Mouse (Mus musculus): Measurements from ENCODE around the gene Eftud2. TPM values are rescaled to one million over a fixed set of nuclear protein-coding genes. Genes with fewer than 3 reads are reported as not detected.

Eftud2 gene
- polyA plus RNA-seq, 2 experiments from 2014 or later, result 97.2 to 170 TPM

DNA sequence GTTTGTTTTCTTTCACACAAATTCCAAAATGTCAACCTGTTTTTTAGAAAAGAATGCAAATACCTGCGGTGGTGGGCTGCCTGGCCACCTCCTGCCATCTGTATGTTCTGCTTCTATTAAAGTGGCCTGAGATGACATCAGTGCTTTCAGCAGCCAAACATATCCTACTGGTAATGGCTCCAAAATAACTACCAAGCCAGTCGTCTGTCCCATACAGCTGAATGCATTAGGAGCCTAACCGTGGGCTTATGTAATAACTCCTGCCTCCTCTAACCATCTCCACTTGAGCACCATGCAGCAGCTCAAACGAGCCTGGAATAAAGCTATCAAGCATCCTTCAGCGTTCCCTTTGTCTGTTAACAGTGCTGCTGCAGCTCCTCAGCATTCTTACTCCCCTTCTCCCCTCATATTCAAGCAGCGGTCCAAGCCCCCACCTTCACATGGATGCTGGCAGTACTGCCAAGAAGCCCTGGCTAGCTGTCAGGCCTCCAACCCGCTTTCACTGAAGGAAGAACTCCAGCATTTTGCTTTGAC lies 5.9 kb downstream of the Eftud2 start:
- no peak for ATAC-seq

DNA sequence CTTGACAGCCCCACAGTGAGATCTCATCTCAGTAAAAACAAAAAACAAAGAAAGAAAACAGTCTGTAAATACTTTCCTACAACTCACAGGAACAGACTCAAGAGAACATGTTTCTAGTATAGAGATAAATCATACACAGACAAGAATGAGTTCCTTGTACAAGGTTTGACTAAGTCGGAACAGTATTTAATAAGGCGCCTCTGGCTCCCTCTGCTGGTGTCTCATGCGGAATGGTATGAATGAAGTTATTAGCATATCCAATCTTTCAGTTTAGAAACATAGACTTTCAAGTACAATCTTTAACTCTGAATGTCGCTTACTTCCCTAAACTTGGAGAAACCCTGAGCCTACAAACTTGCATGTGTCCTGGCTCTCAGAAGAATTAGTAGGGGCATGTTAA lies 16.5 kb downstream of the Eftud2 start:
- ATAC-seq, result no peak

DNA sequence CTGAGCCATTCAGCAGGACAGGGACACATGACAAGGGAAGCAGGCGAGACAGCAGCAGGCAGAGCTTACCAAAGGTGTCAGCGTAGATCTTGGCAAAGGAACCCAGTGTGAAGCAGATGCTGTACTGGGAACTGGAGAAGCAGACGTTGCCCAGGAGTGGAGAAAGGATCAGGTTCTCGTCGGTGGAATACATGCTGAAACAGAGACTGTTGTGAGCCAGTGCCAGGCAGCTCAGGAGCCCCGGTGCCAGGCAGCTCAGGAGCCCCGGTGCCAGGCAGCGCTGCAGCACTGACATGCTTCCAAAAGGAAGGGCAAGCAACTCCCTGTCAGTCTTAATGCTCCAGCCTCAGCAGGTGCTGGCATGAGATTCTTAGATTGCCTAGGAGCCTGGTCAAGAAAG lies 20.9 kb downstream of the Eftud2 start:
- ATAC-seq, result no peak

DNA sequence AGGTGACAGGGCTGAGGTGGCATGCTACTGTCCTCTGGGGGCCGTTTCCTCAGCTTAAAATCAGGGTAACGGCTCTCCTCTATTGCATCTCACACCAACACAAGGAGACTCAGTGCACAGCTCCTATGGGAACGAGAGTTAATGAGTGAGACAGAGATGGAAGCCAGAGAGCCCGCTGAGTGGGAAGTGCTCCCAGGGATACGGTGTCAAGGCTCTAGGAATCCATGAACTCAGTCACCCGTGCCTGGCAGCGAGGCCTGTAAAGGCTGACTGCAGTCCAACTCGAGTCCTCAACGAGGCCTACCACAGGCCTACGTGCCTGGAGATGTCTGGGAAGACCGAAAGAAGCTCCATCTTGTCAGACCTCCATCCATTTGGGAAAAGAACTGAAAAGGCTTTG lies 21.8 kb downstream of the Eftud2 start:
- no peak for ATAC-seq

DNA sequence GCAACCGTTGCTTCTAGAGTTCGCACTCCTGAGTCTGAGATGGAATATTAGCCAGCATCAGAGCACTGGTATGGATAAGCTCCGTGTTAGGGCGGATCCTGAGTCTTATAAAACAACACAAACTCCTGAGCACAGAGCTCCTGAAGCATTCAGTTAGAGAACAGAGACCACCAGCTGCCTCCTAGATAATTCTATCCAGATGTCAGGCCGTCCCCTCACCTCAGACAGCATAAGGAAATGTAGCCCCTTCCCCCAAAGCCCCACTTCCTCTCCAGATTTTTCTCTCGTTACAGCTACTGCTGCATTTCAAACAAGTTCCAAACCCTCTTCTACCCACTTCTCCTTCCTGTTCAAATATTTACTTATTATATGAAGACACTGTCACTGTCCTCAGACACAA lies 24.8 kb downstream of the Eftud2 start:
- ATAC-seq, result no peak

DNA sequence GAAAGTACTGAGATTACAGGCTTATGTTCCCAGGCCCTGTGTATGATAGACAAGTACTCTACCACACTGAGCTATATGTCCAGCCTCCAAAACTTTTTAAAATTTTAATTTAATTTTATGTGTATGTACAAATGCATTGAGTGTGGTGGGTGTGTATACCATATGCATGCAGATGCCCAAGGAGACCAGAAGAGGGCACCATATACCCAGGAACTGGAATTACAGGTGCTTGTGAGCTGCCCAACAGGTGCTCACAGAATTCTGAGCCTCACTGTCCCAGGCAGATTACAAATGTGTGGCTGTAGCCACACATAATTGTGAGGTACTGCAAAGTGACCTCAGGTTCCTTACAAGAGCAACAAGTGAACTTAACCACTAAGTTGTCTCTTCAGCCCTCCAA lies 27.0 kb downstream of the Eftud2 start:
- ATAC-seq, result no peak

DNA sequence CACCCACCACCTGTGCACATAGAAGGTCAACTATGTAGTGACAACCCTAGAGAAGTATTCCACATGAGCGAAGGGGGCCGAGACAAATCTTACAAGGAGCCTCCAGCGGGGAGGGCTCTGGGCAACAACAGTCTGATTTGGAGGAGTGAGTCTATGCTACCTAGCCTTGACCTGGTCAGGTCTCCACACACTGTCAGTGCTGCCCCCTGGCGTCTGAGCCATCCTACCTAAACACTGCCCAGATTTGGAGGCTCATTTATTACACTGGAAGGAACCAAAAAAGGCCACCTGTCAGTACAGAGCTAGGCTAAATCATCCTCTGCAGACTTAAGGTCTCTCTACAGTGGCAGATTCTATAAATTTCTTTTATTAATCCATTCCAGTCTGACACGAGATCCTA lies 28.9 kb downstream of the Eftud2 start:
- no peak for ATAC-seq

DNA sequence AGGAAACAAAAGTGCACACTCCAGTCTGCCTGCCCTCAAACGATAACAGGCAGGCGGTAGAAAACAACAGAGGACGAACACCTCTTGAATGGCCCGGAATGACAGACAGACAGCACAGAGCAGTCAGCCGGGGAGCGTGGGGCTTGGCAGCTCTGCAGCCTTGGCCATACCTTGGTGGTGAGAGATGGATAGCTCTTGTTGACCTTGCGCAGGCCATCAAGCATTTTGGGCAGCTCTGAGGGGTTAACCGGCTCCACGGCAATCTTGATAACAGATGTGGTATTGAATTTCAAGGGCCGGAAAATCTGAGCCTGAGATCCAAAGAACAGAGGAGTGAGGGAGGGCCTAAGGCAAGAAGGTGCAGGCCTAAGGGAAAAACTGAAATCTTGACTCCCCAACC lies 34.9 kb downstream of the Eftud2 start:
- no peak for ATAC-seq

DNA sequence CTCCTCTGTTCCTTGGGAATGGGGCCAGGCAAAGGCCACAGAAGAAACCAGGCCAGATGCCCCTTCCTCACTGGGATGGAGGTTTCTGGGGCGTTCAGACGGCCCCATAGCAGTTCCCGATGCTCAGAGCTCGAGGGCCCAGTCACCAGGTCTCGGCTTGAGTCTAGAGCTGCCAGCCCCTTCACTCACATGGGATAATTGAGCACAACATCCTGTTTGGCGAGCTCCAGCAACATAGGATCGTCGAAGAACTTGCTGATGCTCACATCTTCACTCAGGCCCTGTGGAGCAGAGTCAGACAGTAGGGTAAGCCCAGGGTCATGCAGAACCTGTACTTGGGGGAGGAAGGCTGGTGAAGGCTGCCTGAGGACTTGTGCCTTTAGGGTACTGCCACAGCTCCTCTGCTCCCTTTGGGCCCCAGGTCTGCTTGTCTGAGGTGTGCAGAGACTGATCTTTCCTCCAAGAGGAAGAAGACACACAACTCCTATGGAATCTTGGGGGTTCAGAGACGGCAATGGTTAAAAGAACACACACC lies 42.1 kb downstream of the Eftud2 start:
- ATAC-seq, result no peak

DNA sequence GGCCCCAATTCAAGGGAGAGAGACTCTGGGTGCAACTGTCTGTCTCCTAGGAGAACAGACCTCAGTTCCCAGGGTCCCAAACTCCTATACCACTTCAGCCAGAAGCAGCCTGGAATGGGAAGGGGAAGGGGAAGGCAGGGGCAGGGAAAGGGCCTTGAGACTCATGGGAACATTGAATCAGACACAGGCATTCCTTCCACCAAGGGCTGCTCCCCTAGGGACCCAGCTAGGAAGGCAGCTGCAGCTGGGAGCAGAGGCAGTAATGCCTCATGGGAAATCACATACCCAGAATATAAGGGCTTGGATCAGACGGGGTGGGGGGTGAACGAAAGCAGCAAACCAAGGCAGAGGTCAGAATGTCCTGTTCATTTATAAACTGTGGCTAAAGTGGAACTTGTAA lies 42.7 kb downstream of the Eftud2 start:
- ATAC-seq, result no peak

DNA sequence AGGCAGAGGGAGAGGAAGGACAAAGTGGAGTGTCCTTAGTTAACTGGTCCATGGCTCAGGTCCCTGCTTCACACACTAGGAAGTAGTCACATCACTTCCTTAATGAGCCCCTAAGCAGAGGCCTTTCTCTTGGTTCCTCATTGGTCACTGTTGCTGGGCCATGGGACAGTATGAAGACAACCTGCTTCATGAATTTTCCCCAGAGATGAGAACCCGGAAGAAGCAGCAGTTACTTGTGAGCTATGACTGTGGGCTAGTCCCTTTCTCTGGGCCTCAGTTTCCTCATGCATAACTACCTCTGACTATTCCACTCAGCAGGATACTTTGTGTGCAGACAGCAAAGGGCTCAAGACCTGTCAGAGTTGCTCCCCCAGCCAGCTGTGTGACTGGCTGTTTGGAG lies 43.4 kb downstream of the Eftud2 start:
- no peak for ATAC-seq

DNA sequence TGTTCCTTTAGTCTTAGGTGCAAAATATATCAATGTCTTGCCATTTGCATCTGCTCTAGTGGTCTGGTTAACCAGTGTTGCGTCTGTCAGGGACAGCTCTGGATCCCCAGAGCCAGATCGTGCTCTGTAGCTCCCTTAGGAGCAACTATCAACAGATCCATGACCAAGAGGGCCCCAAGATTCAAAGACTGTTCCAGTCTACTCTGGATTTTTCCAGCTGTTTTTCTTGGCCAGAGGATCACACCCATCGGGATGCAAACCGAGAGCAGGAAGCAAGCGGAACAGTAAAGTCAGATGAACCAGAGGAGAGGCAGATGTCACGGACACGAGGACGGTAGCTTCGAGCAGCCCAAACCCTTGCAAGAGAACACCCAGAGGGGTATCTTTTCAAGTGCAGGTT lies 44.6 kb downstream of the Eftud2 start:
- no peak for ATAC-seq

DNA sequence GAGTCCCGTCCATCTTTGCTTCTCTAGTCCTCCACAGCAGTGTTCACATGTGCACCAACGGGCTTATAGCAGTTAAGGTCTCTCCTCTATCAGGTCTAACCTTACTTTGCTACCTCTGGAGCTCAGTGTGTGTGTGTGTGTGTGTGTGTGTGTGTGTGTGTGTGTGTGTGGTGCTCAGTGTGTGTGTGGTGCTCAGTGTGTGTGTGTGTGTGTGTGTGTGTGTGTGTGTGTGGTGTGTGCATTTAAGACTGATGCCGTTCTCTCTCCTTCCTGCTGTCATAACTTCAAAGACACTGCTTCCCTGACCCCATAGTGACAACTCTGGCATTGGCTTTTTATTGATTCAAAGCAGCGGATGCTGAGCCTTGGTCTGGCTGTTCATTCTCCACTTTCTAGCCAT lies 45.2 kb downstream of the Eftud2 start, which contains the start of gene Higd1b:
Higd1b (plus strand) TSS at position 301 of the 400 bp plus-strand sequence.
- ATAC-seq, result no peak

DNA sequence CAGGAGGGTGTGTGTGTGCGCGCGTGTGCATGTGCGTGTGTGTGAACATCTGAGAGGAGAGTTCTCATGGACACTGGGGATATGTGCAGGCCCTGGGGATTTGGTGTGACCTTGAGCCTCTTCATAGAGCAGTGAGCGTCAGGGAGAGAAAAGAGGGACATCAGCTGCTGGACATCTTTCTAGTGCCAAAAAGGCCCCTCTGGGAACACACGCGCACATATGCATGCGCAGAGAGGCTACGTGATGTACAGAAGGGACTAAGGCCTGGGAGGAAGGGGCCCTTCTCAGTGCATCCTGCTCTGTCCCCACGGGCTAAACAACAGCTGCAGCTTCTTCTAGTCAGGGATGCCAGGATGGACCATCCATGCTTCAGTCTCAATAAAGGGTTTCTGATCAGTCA lies 46.6 kb downstream of the Eftud2 start:
- ATAC-seq, result no peak

DNA sequence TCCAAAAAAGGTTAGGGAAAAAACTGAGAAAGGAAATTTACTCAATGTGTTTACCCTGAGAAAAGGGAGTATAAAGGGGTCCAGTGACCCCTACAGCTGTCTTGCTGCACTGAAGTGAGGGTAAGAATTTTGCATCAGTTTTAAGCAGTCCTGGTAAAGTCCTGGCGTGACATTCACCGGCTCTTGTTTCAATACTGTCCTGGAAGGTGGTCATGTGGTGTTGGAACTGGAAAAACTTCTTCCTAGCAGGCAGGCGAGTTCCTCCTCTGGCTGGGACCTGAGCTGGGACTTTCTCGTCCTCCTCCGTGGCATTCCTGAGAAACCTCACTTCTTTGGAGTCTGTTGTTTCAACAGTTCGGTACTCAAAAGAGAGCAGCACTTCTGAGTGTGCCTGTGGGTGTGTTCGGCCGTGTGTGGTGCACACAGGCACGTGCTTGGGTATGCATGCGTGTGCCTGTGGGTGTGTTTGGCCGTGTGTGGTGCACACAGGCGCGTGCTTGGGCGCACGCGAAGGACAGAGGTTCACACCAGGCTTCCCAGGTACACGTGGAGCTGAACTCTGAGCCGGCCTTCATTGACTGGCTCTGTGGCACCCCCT lies 48.0 kb downstream of the Eftud2 start:
- ATAC-seq, result no peak

DNA sequence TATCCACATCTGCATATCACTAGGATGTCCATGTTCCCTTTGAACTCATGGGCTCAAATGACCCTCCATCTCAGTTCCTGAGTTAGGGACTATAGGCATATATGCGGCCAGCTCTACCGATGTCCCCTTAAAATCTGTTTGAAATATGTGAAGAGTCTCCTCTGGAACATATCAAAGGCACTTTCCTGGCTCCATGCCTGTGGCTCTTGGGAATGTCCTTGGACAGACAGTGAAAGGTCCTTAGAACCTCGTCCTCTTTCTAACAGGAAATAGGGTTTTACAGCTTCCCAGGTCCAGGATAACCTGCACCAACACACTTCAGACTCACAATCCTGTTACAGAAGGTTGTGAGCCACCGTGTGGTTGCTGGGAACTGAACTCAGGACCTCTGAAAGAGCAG lies 50.5 kb downstream of the Eftud2 start:
- ATAC-seq, result no peak

DNA sequence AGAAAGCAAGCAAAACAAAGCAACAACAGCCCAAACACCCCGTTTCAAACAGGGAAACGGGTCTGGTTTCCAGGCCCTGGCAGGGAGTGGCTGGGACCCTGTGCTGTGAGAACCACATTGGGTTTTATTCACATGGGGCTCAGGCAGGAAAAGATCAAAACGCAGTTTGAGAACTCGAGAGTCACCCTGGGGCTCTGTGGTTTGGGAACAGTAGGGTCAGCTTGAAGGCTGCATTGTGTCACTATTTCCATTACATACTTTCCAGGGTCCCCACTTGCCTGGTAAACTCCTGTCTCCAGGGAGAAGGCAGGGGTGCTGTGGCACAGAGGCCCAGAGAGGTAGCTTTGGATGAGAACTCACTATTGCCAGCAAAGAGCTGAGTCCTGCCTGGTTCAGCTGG lies 53.7 kb downstream of the Eftud2 start:
- no peak for ATAC-seq

DNA sequence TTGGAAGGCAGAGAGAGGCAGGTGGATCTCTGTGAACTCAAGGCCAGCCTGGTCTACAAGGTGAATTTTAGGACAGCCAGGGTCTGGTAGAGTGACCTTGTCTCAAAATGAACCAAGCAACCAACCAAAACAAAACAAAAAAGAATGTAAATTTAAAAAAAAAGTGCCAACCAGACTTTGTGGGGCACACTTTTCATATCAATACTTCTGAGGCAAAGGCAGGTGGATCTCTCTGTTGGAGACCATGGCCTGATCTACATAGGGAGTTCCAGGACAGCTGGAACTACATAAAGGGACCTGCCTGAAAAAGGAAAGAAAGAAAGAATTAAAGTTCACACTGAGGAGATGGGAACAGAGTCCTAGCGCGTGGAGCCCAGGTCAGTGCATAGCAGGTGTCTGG lies 54.3 kb downstream of the Eftud2 start:
- no peak for ATAC-seq

DNA sequence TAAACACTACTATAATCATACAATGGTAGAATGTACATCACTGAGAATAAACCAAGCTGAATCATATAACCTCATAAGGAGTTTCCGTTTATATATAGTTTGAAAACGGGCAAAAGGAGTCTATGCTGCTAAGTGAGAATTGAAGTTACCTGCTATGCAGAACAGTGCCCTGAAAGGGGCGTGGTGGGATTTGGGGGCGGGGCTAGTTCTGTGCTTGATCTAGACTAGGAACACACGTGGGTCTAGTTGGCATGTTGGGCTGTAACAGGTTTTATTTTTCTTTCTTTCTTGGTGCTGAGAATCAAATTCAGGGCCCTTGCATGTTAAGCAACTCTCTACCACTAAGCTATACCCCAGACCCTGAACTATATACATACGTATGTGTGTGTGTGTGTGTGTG lies 59.6 kb downstream of the Eftud2 start:
- no peak for ATAC-seq

DNA sequence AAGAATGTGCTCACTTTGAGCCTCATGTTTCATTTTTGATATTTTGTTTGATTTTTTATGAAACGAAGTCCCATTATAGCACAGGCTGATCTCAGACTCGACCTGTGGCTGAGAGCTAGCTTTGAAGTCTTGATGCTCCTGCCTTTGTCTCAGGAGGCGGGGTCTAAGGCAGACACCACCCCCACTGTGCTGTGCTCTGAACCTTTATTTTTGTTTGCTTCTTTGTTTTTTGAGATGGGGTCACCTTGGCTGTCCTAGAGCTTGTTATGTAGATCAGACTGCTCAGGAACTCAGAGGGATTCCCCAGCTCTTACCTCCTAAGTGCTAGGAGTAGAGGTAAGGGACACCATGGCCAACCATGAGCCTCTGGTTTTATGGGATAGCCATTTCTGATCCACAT lies 60.4 kb downstream of the Eftud2 start:
- no peak for ATAC-seq

DNA sequence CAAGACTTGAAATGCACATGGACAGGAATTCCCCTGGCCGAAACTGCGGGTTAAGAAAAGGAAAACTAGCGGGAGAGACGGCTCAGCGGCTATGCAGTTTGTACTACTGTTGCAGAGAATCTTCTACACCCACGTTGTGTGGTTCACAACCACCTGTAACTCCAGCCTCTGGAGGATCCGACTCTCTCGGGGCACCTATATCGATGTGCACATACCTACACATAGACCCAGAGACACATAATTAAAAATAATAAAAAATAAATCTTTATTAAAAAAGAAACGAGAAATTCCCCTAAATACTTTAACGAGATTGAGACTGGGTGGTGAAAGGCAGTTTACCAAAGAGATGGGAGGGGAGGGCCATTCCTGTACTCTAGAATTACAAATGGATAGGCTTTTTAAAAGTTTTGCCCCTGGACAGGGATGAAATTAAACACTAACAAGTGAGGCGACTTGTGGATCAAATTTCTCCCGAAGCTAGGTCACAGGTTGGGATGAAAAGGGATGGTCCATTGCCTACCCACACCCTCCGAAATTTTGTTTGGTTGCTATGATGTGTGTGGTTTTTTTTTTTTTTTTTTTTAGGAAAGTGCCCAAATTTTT lies 60.9 kb downstream of the Eftud2 start:
- no peak for ATAC-seq

DNA sequence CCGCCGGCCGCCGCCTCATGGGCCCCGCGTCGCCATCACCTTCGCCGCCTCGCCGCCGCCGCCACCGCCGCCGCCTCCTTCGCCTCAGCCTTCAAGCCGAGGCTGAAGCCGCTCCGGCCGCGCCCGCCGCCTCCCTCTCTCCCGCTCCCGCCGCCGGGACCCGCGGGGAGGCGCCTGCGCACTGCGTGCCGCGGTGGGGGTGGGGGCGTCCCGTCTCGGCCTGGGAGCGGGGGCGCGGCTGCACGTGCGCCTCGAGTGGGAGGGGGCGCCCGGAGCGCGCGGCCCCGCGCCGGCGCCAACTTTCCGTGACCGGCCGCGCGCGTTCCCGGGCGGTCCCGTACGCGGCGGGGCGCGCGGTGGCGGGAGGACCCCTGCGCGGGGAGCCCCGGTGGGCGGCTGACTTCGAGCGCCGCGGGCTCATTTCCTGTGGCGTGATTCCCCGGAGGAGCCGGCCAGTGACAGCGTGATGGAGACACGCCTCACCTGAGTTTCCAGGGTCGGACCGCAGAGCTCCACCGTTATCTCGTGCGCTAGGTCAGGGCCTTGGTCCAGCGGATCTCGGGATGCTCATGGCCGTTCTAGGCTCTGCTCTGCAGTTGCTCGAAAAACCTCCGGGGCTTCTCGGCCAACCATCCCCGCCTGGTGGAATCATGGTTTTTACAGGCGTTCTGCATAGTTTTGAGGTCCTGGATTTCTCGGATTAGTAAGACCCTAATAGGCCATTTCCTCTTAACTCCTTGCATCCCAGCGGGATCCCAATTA lies 61.6 kb downstream of the Eftud2 start, which contains the start of gene Gjc1:
Gjc1 (minus strand) TSS at position 680 of the 762 bp plus-strand sequence.
- ATAC-seq, result no peak
